Mouse (Mus musculus): ENCODE measurements around the gene Rbm38. TPM values are rescaled to one million over a fixed set of nuclear protein-coding genes. Genes with fewer than 3 reads are reported as not detected.

Gene Rbm38
- 279 and 350 TPM in 2 replicates for polyA plus RNA-seq (2015; fragmentation: Nextera tagmentation; extraction: Ambion mirVana)

DNA sequence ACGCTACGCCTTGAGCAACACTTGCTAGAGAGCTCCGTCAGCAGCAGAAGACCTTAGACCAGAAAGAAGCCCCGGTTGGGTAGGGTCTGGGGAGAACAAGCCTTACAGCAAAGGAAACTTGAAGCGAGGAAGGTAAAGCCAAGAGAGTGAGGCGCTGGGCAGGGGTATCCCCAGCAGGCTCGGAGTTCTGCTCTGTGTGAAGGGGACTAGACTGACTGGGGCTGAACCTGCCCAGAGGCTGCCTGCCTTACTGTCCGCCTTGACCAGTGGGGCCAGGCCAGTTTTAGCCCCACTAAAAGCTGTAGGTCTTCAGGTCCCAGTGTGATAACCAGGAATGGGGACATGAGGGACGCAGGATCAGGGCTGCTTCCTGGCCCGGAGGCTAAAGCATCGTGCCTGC, at the start of gene Rbm38:
Rbm38 (plus strand) TSS at position 69 of the 400 bp plus-strand sequence.
- H3K4me2 ChIP-seq (ENCODE audit: low read depth, low read length), result peak within 1 kb of the TSS; percentile 90
- H3K4me3 ChIP-seq (ENCODE audit: low read depth, low read length), result peak within 1 kb of the TSS; percentile 98
- H3K9me3 ChIP-seq (replicated peaks; ENCODE audit: control insufficient read depth, low read length), result no peaks in the 10 kb centered on the region
- no peak for ATAC-seq (ENCODE audit: low read depth)
- H3K27me3 ChIP-seq (ENCODE audit: control insufficient read depth, insufficient read depth, low read depth, low read length), result no peaks in the 10 kb centered on the region
- H3K36me3 ChIP-seq (ENCODE audit: control insufficient read depth, insufficient read depth), result peaks cover 31% of the 10 kb centered on the region
- peak within 1 kb of the TSS; percentile 59 for H3K9ac ChIP-seq (ENCODE audit: low read depth, low read length)
- H3K27ac ChIP-seq (ENCODE audit: low read length), result peak within 1 kb of the TSS; percentile 59
- peaks cover 58% of the 10 kb centered on the region for H3K4me1 ChIP-seq (ENCODE audit: control insufficient read depth, low read depth, low read length)
- 41% methylated on average over 11 of the region's 11 CpGs for WGBS (ENCODE audit: insufficient replicate concordance)

DNA sequence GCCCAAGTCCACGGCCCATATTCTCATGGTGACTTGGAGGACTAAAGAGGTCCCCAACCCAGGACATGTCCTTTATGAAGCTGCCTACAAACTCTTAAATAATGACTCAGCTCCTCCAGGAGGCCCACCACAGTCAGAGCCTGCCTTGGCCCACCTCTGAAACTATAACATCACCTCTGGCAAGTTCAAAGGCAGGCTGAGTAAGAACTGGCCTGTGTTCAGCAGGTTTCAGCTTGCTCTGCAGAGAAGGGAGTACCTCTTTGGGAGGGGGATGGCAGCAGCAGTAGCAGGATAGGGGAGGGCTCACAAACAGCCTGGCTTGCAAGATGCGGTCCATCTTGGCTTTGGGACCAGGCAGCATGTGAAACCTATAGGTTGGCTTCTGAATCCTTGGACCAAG, 48.4 kb upstream of the Rbm38 start:
- Histone ChIP-seq H3K4me1 (ENCODE audit: control insufficient read depth, low read depth, low read length) (no peaks in the 10 kb centered on the region; the same call in 1 of the 2 replicates), H3K9ac (ENCODE audit: low read depth, low read length) (no peak overlapping the region), H3K4me3 (ENCODE audit: low read depth, low read length) (no peak overlapping the region), H3K27me3 (ENCODE audit: control insufficient read depth, insufficient read depth, low read depth, low read length) (no peaks in the 10 kb centered on the region), H3K9me3 (replicated peaks; ENCODE audit: control insufficient read depth, low read length) (no peaks in the 10 kb centered on the region), H3K4me2 (ENCODE audit: low read depth, low read length) (no peak overlapping the region), H3K27ac (ENCODE audit: low read length) (no peak overlapping the region), H3K36me3 (ENCODE audit: control insufficient read depth, insufficient read depth) (no peaks in the 10 kb centered on the region)
- ATAC-seq (ENCODE audit: low read depth), result no peak
- WGBS (ENCODE audit: insufficient replicate concordance), result 74% methylated on average over 2 of the region's 2 CpGs

DNA sequence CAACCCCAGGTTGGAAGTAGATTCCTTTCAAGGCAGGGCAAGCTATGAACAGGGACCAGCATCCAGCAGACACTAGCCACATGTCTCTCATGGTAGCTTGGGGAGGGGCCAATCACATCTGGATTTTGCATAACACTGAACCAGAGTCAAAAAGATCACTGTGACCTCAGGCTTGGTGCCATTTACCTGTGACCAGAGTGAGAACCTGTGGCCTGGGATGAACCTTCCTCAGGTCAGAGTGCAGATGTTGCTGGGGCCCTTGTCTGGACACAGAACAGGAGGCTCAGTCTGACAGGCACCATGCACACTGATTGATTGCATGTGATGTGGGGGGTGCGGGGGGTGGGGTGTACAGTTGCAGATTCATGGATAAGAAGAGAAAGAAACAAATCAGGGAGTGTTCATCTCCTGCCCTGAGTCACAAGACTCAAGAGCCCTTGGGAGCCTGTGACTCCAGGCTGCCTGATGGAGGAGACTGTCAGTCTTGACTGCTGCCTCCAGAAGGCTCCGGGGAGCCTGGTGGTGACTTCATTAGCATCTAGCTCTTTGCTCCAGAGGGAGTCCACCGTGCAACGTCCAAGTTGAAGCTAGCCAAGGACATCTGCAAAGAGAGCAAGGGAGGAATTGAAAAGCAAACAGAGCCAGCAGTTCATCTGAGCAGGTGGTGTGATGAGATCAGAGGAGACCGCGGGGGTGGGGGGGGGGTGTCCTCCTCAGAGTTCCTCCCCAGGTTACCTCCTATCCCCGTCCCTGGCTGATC, 46.3 kb upstream of the Rbm38 start:
- no peaks in the 10 kb centered on the region for H3K27me3 ChIP-seq (ENCODE audit: control insufficient read depth, insufficient read depth, low read depth, low read length)
- H3K27ac ChIP-seq (ENCODE audit: low read length), result no peak overlapping the region
- no peak for ATAC-seq (ENCODE audit: low read depth)
- peaks cover 2% of the 10 kb centered on the region; the same call in 1 of the 2 replicates for H3K4me1 ChIP-seq (ENCODE audit: control insufficient read depth, low read depth, low read length)
- no peaks in the 10 kb centered on the region for H3K36me3 ChIP-seq (ENCODE audit: control insufficient read depth, insufficient read depth)
- 27% methylated on average over 7 of the region's 7 CpGs for WGBS (ENCODE audit: insufficient replicate concordance)
- no peak overlapping the region for H3K4me3 ChIP-seq (ENCODE audit: low read depth, low read length)
- H3K9ac ChIP-seq (ENCODE audit: low read depth, low read length), result no peak overlapping the region
- no peak overlapping the region for H3K4me2 ChIP-seq (ENCODE audit: low read depth, low read length)
- no peaks in the 10 kb centered on the region for H3K9me3 ChIP-seq (replicated peaks; ENCODE audit: control insufficient read depth, low read length)

DNA sequence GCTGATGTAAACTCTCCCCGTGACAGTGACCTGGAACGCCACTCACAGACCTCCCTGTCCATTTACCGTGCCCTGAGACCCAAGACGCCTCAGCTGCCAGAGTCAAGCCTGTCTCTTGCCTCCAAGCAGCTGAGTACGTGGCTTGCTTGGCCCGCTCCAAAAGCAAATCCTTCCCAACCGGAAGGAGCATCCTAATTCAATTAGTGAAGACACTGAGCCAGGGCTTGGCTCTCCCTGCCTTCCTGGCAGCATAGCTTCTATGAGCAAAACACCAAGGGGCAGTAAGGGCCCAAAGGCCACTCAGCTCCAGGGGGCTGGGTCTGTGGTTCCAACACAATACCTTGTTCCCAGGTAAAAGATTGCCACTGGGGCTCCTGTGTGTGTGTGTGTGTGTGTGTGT, 45.6 kb upstream of the Rbm38 start:
- no peaks in the 10 kb centered on the region for H3K9me3 ChIP-seq (replicated peaks; ENCODE audit: control insufficient read depth, low read length)
- H3K4me3 ChIP-seq (ENCODE audit: low read depth, low read length), result no peak overlapping the region
- ATAC-seq (ENCODE audit: low read depth), result no peak
- no peaks in the 10 kb centered on the region for H3K27me3 ChIP-seq (ENCODE audit: control insufficient read depth, insufficient read depth, low read depth, low read length)
- H3K4me2 ChIP-seq (ENCODE audit: low read depth, low read length), result no peak overlapping the region
- H3K36me3 ChIP-seq (ENCODE audit: control insufficient read depth, insufficient read depth), result no peaks in the 10 kb centered on the region
- no peak overlapping the region for H3K27ac ChIP-seq (ENCODE audit: low read length)
- 56% methylated on average over 7 of the region's 7 CpGs for WGBS (ENCODE audit: insufficient replicate concordance)
- peaks cover 2% of the 10 kb centered on the region; the same call in 1 of the 2 replicates for H3K4me1 ChIP-seq (ENCODE audit: control insufficient read depth, low read depth, low read length)
- H3K9ac ChIP-seq (ENCODE audit: low read depth, low read length), result no peak overlapping the region

DNA sequence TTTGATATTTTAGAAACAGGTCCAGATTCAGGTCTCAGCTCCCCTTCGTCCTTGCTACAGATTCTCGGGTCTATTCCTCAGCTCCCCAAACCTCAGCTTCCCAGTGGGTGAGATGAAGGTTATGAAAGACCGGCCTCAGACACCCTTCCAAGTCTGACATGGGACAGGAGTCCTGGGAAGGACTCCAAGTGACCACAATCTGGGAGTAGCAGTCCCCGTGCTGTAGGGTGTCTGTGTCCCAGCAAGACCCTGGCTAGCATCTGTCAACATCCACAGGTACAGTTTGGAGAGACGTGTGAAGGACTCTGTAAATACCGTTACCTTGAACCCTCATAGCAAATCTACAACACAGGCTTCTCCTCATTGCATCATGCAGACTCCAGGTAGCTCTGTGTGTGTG, 45.1 kb upstream of the Rbm38 start:
- peak; percentile 9; the same call in 1 of the 2 replicates for ATAC-seq (ENCODE audit: low read depth)
- Histone ChIP-seq H3K4me3 (ENCODE audit: low read depth, low read length) (no peak overlapping the region), H3K9me3 (replicated peaks; ENCODE audit: control insufficient read depth, low read length) (no peaks in the 10 kb centered on the region), H3K4me2 (ENCODE audit: low read depth, low read length) (no peak overlapping the region), H3K27me3 (ENCODE audit: control insufficient read depth, insufficient read depth, low read depth, low read length) (no peaks in the 10 kb centered on the region), H3K36me3 (ENCODE audit: control insufficient read depth, insufficient read depth) (no peaks in the 10 kb centered on the region), H3K9ac (ENCODE audit: low read depth, low read length) (no peak overlapping the region), H3K4me1 (ENCODE audit: control insufficient read depth, low read depth, low read length) (peaks cover 2% of the 10 kb centered on the region; the same call in 1 of the 2 replicates), H3K27ac (ENCODE audit: low read length) (no peak overlapping the region)
- WGBS (ENCODE audit: insufficient replicate concordance), result 66% methylated on average over 6 of the region's 6 CpGs

DNA sequence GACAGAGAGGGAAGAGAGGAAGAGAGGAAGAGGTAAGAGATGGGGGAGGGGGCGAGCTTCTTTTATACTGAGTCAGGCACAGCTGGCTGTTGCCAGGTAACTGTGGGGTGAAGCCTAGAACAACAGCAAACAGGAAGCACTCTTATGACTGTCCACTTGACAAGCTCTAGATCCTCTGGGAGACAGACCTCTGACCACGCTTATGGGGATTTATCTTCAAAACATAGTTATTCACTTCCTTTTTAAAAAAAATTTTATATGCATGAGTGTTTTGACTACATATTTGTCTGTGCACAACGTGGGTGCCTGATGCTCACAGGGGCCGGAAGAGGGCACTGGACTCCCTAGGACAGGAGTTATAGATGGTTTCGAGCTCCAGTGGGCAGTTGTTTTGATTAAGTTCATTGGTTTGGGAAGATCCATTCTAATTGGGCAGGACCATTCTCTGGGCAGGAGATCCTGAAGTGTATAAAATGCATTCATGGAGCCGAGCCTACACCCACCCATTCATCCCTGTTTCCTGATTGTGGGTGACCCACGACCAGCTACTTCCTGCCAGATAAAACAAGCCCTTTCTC, 43.5 kb upstream of the Rbm38 start:
- 12% methylated on average over 7 of the region's 7 CpGs for WGBS (ENCODE audit: insufficient replicate concordance)
- no peaks in the 10 kb centered on the region for H3K36me3 ChIP-seq (ENCODE audit: control insufficient read depth, insufficient read depth)

DNA sequence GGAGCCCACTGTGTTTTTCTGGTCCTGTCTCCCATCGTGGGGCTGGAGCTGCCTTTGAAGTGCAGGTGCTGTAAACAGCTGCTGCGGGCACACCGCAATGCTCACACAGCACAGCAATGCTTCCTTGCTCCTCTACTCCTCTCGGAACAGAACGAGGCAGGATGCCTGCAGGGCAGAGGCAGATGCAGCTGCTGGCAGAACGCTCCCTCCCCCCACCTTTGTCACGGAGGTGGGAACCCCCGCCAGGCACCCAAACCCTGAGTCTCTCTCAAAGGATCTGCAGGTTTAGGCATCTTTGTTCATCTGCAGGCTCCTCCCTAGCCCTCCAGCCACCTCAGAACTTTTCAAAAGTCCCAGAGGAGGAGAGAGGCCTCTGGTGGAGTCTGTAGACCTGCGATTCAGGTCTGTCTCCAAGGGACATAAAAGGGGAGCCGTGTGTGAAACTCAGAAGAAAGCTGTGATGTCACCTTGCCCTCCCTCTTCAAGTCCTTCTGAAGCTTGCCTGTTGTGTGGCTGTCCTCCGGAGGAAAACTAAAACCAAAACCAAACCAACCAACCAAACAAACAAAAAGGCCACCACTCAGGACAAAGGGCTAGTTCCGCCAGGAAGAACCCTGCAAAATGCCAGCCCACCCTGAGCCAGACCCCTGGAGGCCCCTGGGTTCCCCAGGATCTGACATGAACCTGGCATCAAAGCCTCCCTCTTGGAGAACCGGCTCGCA, 42.7 kb upstream of the Rbm38 start, which contains the start of gene Spo11:
Spo11 (plus strand) TSS at position 292 of the 722 bp plus-strand sequence.
- Histone ChIP-seq H3K4me3 (ENCODE audit: low read depth, low read length) (no peak within 1 kb of the TSS), H3K36me3 (ENCODE audit: control insufficient read depth, insufficient read depth) (no peaks in the 10 kb centered on the region), H3K4me1 (ENCODE audit: control insufficient read depth, low read depth, low read length) (peaks cover 2% of the 10 kb centered on the region; the same call in 1 of the 2 replicates), H3K9me3 (replicated peaks; ENCODE audit: control insufficient read depth, low read length) (no peaks in the 10 kb centered on the region), H3K4me2 (ENCODE audit: low read depth, low read length) (peak within 1 kb of the TSS; percentile 24; the same call in 1 of the 2 replicates), H3K9ac (ENCODE audit: low read depth, low read length) (no peak within 1 kb of the TSS), H3K27me3 (ENCODE audit: control insufficient read depth, insufficient read depth, low read depth, low read length) (no peaks in the 10 kb centered on the region), H3K27ac (ENCODE audit: low read length) (0 out of 2 replicates have a peak within 1 kb of the TSS, but pooled peaks have one; percentile 16)
- ATAC-seq (ENCODE audit: low read depth), result 0 out of 2 replicates have a peak, but pooled peaks have one; percentile 19
- 18% methylated on average over 14 of the region's 14 CpGs for WGBS (ENCODE audit: insufficient replicate concordance)

More for the DNA sequence above, 43.5 kb upstream of the Rbm38 start:
- no peak overlapping the region for H3K27ac ChIP-seq (ENCODE audit: low read length)
- no peak overlapping the region for H3K9ac ChIP-seq (ENCODE audit: low read depth, low read length)
- no peak for ATAC-seq (ENCODE audit: low read depth)
- no peaks in the 10 kb centered on the region for H3K27me3 ChIP-seq (ENCODE audit: control insufficient read depth, insufficient read depth, low read depth, low read length)
- H3K9me3 ChIP-seq (replicated peaks; ENCODE audit: control insufficient read depth, low read length), result no peaks in the 10 kb centered on the region
- peak overlapping the region; percentile 24; the same call in 1 of the 2 replicates for H3K4me2 ChIP-seq (ENCODE audit: low read depth, low read length)
- H3K4me3 ChIP-seq (ENCODE audit: low read depth, low read length), result no peak overlapping the region
- peaks cover 2% of the 10 kb centered on the region; the same call in 1 of the 2 replicates for H3K4me1 ChIP-seq (ENCODE audit: control insufficient read depth, low read depth, low read length)

DNA sequence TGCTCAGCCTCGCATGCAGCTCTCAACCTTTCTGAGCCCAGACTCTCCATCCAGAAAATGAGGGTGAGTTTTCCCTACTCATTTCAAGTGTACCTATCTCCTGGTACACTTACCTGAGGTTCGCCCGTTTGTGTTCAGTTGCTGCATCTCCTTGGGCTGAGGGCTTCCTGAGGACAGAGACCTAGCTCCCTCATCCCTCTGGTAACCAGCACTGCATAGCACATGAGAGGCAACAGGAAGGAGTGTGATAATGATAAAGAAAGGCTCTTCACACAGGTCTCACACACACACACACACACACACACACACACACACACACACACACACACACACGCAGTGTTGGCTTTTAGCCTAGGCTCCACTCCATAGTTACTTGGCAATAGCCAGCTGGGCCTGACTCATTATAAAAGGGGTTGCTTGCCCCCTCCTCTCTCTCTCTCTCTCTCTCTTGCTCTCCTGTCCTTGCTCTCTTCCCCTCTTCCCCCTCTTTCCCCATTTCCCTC, 42.1 kb upstream of the Rbm38 start:
- Histone ChIP-seq H3K36me3 (ENCODE audit: control insufficient read depth, insufficient read depth) (no peaks in the 10 kb centered on the region), H3K4me2 (ENCODE audit: low read depth, low read length) (no peak overlapping the region), H3K9me3 (replicated peaks; ENCODE audit: control insufficient read depth, low read length) (no peaks in the 10 kb centered on the region), H3K4me1 (ENCODE audit: control insufficient read depth, low read depth, low read length) (peaks cover 2% of the 10 kb centered on the region; the same call in 1 of the 2 replicates), H3K27me3 (ENCODE audit: control insufficient read depth, insufficient read depth, low read depth, low read length) (no peaks in the 10 kb centered on the region), H3K4me3 (ENCODE audit: low read depth, low read length) (no peak overlapping the region), H3K27ac (ENCODE audit: low read length) (no peak overlapping the region), H3K9ac (ENCODE audit: low read depth, low read length) (no peak overlapping the region)
- 31% methylated on average over 4 of the region's 4 CpGs for WGBS (ENCODE audit: insufficient replicate concordance)
- no peak for ATAC-seq (ENCODE audit: low read depth)

Measured in liver, embryonic 16.5 days (tissue).